Mouse (Mus musculus) embryonic fibroblast, embryonic 13.5 days (primary cell): Measurements from ENCODE around the gene Msi2.

Experiments
- CTCF ChIP-seq: IDR thresholded peaks from 2 replicates; pipeline ENCODE4 v1.5.1; 2011; ENCODE audit warnings: mild to moderate bottlenecking, control low read depth, low read length, moderate library complexity, borderline replicate concordance; ENCODE audit not compliant: insufficient read depth
- POLR2A ChIP-seq: IDR thresholded peaks from 2 replicates; pipeline ENCODE4 v1.6.1; 2011; ENCODE audit warnings: low read depth, mild to moderate bottlenecking, control low read depth, low read length, moderate library complexity

- TF ChIP-seq POLR2A (no peak), CTCF (no peak)
These were observed 208.8 kb downstream of the Msi2 start for GRCm38 (mm10) chr11:88509464-88509863.
